Mouse (Mus musculus): ENCODE data around the gene Edem2. TPM values are rescaled to one million over a fixed set of nuclear protein-coding genes. Genes with fewer than 3 reads are reported as not detected.

The Edem2 gene
- polyA plus RNA-seq, 1 experiment from 2014 or later: 28.6 TPM

DNA sequence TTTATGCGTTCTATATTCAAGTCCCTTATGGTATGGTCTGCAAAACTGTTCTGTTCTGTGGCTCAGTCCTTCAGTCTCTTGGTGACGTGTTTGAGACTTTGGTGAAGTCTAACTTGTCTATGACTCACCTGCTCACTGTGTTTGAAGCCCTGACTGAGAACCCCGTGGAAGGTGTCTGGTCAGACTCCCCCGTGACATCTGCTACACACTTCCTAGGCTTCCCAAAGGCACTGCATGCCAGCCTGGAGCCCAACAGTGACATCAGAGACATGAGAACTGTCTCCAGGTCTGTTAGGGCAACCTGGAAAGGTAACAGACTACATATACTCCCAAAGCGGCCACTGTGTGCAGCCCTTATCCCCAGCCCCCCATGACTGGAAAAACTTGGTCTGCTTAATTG lies 76.7 kb downstream of the Edem2 start:
- no peak for ATAC-seq (replicated peaks; ENCODE audit: insufficient number of reproducible peaks, low FRiP score, low TSS enrichment)
- H3K4me1 ChIP-seq (ENCODE audit: control insufficient read depth, insufficient read depth, low read length): no peaks in the 10 kb centered on the region
- H3K4me2 ChIP-seq: no peak overlapping the region
- H3K27me3 ChIP-seq (ENCODE audit: control insufficient read depth, insufficient read depth, low read length): no peaks in the 10 kb centered on the region
- no peak overlapping the region for H3K9ac ChIP-seq (ENCODE audit: low read depth, low read length)
- 92% methylated on average over 5 of the region's 5 CpGs for WGBS (ENCODE audit: insufficient replicate concordance)
- no peak overlapping the region for H3K27ac ChIP-seq (ENCODE audit: low read depth, low read length)
- no peak overlapping the region for H3K4me3 ChIP-seq (ENCODE audit: low read depth, low read length)
- H3K36me3 ChIP-seq (ENCODE audit: control insufficient read depth, insufficient read depth, low read length): peaks cover 46% of the 10 kb centered on the region
- no peaks in the 10 kb centered on the region for H3K9me3 ChIP-seq (replicated peaks; ENCODE audit: control insufficient read depth, low read length)

Other genes with a start within 250 kb of the Edem2 start
- gene Acss2, start 211.5 kb downstream of the Edem2 start, polyA plus RNA-seq (2014; fragmentation: Nextera tagmentation; extraction: Ambion mirVana): 11.5 and 12.9 TPM in 2 replicates
- 1.1 and 1.6 TPM in 2 replicates for gene Ggt7, start 211.2 kb downstream of the Edem2 start, polyA plus RNA-seq (2014; fragmentation: Nextera tagmentation; extraction: Ambion mirVana)
- 21.4 and 23.6 TPM in 2 replicates for gene Gss, start 136.7 kb downstream of the Edem2 start, polyA plus RNA-seq (2014; fragmentation: Nextera tagmentation; extraction: Ambion mirVana)
- 13.0 and 13.6 TPM in 2 replicates for gene Myh7b, start 118.3 kb downstream of the Edem2 start, polyA plus RNA-seq (2014; fragmentation: Nextera tagmentation; extraction: Ambion mirVana)
- gene Trpc4ap, start 37.1 kb downstream of the Edem2 start, polyA plus RNA-seq (2014; fragmentation: Nextera tagmentation; extraction: Ambion mirVana): 92.4 and 102 TPM in 2 replicates
- gene Gm17581, start 6.4 kb upstream of the Edem2 start, polyA plus RNA-seq (2014; fragmentation: Nextera tagmentation; extraction: Ambion mirVana): not detected in 2 replicates
- gene Procr, start 21.6 kb upstream of the Edem2 start, polyA plus RNA-seq (2014; fragmentation: Nextera tagmentation; extraction: Ambion mirVana): 8.6 and 9.2 TPM in 2 replicates
- gene Mmp24, start 45.9 kb upstream of the Edem2 start, polyA plus RNA-seq (2014; fragmentation: Nextera tagmentation; extraction: Ambion mirVana): 0.04 TPM in 1 of 2 replicates, not detected in the other
- 5.6 and 5.7 TPM in 2 replicates for gene BC029722, start 90.0 kb upstream of the Edem2 start, polyA plus RNA-seq (2014; fragmentation: Nextera tagmentation; extraction: Ambion mirVana)
- 138 and 148 TPM in 2 replicates for gene Eif6, start 97.5 kb upstream of the Edem2 start, polyA plus RNA-seq (2014; fragmentation: Nextera tagmentation; extraction: Ambion mirVana)
- 0.06 and 0.15 TPM in 2 replicates for gene Fam83c, start 105.4 kb upstream of the Edem2 start, polyA plus RNA-seq (2014; fragmentation: Nextera tagmentation; extraction: Ambion mirVana)
- gene Uqcc1, start 200.8 kb upstream of the Edem2 start, polyA plus RNA-seq (2014; fragmentation: Nextera tagmentation; extraction: Ambion mirVana): 86.7 and 118 TPM in 2 replicates
- not detected in 2 replicates for gene Gm15557, start 211.3 kb upstream of the Edem2 start, polyA plus RNA-seq (2014; fragmentation: Nextera tagmentation; extraction: Ambion mirVana)
- 0.36 and 0.63 TPM in 2 replicates for gene Gdf5, start 215.9 kb upstream of the Edem2 start, polyA plus RNA-seq (2014; fragmentation: Nextera tagmentation; extraction: Ambion mirVana)
- 6.4 and 12.3 TPM in 2 replicates for gene Cep250, start 227.0 kb upstream of the Edem2 start, polyA plus RNA-seq (2014; fragmentation: Nextera tagmentation; extraction: Ambion mirVana)